Mouse (Mus musculus): ENCODE data around the gene Calcoco1. TPM values are rescaled to one million over a fixed set of nuclear protein-coding genes. Genes with fewer than 3 reads are reported as not detected.
"Not testable (repeated sequence)": the region's sequence is repeated elsewhere in the genome, so short reads cannot be mapped to it uniquely, and the experiment has no call there.

The Calcoco1 gene
- total RNA-seq, 2 experiments from 2014 or later: 85.8 to 91.4 TPM

- DNase-seq (ENCODE audit: extremely low spot score in 1 of 2, low spot score in 1 of 2): peak; percentile 86 to 97
Measured at GRCm38 (mm10) chr15:102698193-102698592, 23.8 kb downstream of the Calcoco1 start.

- no peak for DNase-seq (ENCODE audit: extremely low spot score in 1 of 2, low spot score in 1 of 2)
Measured at GRCm38 (mm10) chr15:102696899-102697298, 25.1 kb downstream of the Calcoco1 start.

- DNase-seq (ENCODE audit: extremely low spot score in 1 of 2, low spot score in 1 of 2): peak in 1 of 2 experiments; percentile 75
Measured at GRCm38 (mm10) chr15:102693600-102693999, 28.4 kb downstream of the Calcoco1 start.

GRCm38 (mm10) chr15:102692991-102693411 is 29.0 kb downstream of the Calcoco1 start:
- peak; percentile 77 to 78 for DNase-seq (ENCODE audit: extremely low spot score in 1 of 2, low spot score in 1 of 2)

GRCm38 (mm10) chr15:102692321-102692804 is 29.6 kb downstream of the Calcoco1 start:
- DNase-seq (ENCODE audit: extremely low spot score in 1 of 2, low spot score in 1 of 2): no peak

GRCm38 (mm10) chr15:102685791-102686190 is 36.2 kb downstream of the Calcoco1 start:
- no peak for DNase-seq (ENCODE audit: extremely low spot score in 1 of 2, low spot score in 1 of 2)

GRCm38 (mm10) chr15:102683670-102684069 is 38.3 kb downstream of the Calcoco1 start:
- no peak for DNase-seq (ENCODE audit: extremely low spot score in 1 of 2, low spot score in 1 of 2)

- no peak for DNase-seq (ENCODE audit: extremely low spot score in 1 of 2, low spot score in 1 of 2)
Measured at GRCm38 (mm10) chr15:102676345-102676744, 45.6 kb downstream of the Calcoco1 start.

- peak in 1 of 2 experiments; percentile 37 for DNase-seq (ENCODE audit: extremely low spot score in 1 of 2, low spot score in 1 of 2)
Measured at GRCm38 (mm10) chr15:102673548-102673947, 48.4 kb downstream of the Calcoco1 start.

GRCm38 (mm10) chr15:102672215-102673071 is 49.5 kb downstream of the Calcoco1 start, which contains the start of gene Atp5g2:
Gene Atp5g2 (minus strand): TSS chr15:102672352.
- peak; percentile 31 to 52 for DNase-seq (ENCODE audit: extremely low spot score in 1 of 2, low spot score in 1 of 2)

- DNase-seq (ENCODE audit: extremely low spot score in 1 of 2, low spot score in 1 of 2): peak; percentile 59 to 64
Measured at GRCm38 (mm10) chr15:102671721-102672214, 50.2 kb downstream of the Calcoco1 start.

GRCm38 (mm10) chr15:102670767-102671575 is 51.0 kb downstream of the Calcoco1 start:
- peak; percentile 88 to 94 for DNase-seq (ENCODE audit: extremely low spot score in 1 of 2, low spot score in 1 of 2)

GRCm38 (mm10) chr15:102670281-102670680 is 51.7 kb downstream of the Calcoco1 start:
- no peak for DNase-seq (ENCODE audit: extremely low spot score in 1 of 2, low spot score in 1 of 2)

- DNase-seq (ENCODE audit: extremely low spot score in 1 of 2, low spot score in 1 of 2): no peak
Measured at GRCm38 (mm10) chr15:102669571-102669970, 52.4 kb downstream of the Calcoco1 start.

GRCm38 (mm10) chr15:102665494-102665893 is 56.5 kb downstream of the Calcoco1 start:
- peak in 1 of 2 experiments; percentile 60 for DNase-seq (ENCODE audit: extremely low spot score in 1 of 2, low spot score in 1 of 2)

- DNase-seq (ENCODE audit: extremely low spot score in 1 of 2, low spot score in 1 of 2): no peak
Measured at GRCm38 (mm10) chr15:102663825-102664224, 58.2 kb downstream of the Calcoco1 start.

GRCm38 (mm10) chr15:102662601-102663000 is 59.4 kb downstream of the Calcoco1 start:
- not testable (repeated sequence) for DNase-seq (ENCODE audit: extremely low spot score in 1 of 2, low spot score in 1 of 2)

- no peak for DNase-seq (ENCODE audit: extremely low spot score in 1 of 2, low spot score in 1 of 2)
Measured at GRCm38 (mm10) chr15:102657926-102658381, 64.0 kb downstream of the Calcoco1 start.

All from layer of hippocampus, postnatal 25 days (tissue).